ENCODE assay signal across 8 mouse cellular contexts in genomic region chrX:36598861-36599344, GRCm38 (mm10). TPM values are rescaled to one million over a fixed set of nuclear protein-coding genes. Genes with fewer than 3 reads are reported as not detected.
DNase-seq lines count a peak whose midpoint lies in the region; TF ChIP-seq lines count a peak whose summit lies in the region.

No protein-coding gene starts in this region.

- peak overlapping the region; percentile 93 for H3K27ac ChIP-seq in midbrain, embryonic 10.5 days (replicated peaks)
- peak overlapping the region; percentile 63 for H3K27ac ChIP-seq in testis, adult 2 months (ENCODE audit: control insufficient read depth, insufficient read depth, low read depth, low read length)

- H3K4me1 ChIP-seq in midbrain, embryonic 10.5 days, result peaks cover 10% of the 10 kb centered on the region
- H3K4me1 ChIP-seq in testis, adult 2 months (ENCODE audit: control insufficient read depth, insufficient read depth, low read length), result no peaks in the 10 kb centered on the region

- no peak for TF ChIP-seq CTCF in testis, adult 2 months (IDR thresholded peaks at IDR 0.05; ENCODE audit: control insufficient read depth, insufficient read depth, insufficient replicate concordance, low read depth, low read length)

- peaks cover 29% of the 10 kb centered on the region for H3K36me3 ChIP-seq in midbrain, embryonic 10.5 days
- H3K36me3 ChIP-seq in testis, adult 2 months (ENCODE audit: control insufficient read depth, insufficient read depth, low read length), result no peaks in the 10 kb centered on the region

- no peaks in the 10 kb centered on the region for H3K27me3 ChIP-seq in midbrain, embryonic 10.5 days (ENCODE audit: low read depth, poor library complexity, severe bottlenecking)
- no peaks in the 10 kb centered on the region for H3K27me3 ChIP-seq in testis, adult 2 months (ENCODE audit: control insufficient read depth, insufficient read depth, low read length)

- peak overlapping the region; percentile 72 for H3K4me3 ChIP-seq in midbrain, embryonic 10.5 days
- peak overlapping the region; percentile 88 for H3K4me3 ChIP-seq in testis, adult 2 months (ENCODE audit: control insufficient read depth, low read depth, low read length)

- peak; percentile 88 for DNase-seq in heart, adult 11 months
- DNase-seq in heart, postnatal 25 days (ENCODE audit: low spot score), result no peak
- peak; percentile 65 for DNase-seq in NIH3T3 (ENCODE audit: low read depth)
- DNase-seq in embryo, embryonic 11 days, result peak; percentile 25
- DNase-seq in heart, postnatal 10 days, result peak; percentile 12 to 15
- peak; percentile 17 for DNase-seq in left cerebral cortex, postnatal 4 days
- DNase-seq in midbrain, embryonic 10.5 days (ENCODE audit: low spot score), result peak; percentile 34

- H3K9me3 ChIP-seq in midbrain, embryonic 10.5 days (replicated peaks), result no peaks in the 10 kb centered on the region; the same call in 1 of the 2 replicates

- WGBS in midbrain, embryonic 10.5 days, result 27% methylated on average over 14 of the region's 14 CpGs

- intact Hi-C loops in heart, postnatal 25 days (cut with DNase I), result no loop called here
- intact Hi-C loops in heart, postnatal 10 days (cut with DNase I), result no loop called here
- intact Hi-C loops in left cerebral cortex, postnatal 4 days (cut with DNase I), result no loop called here

- TF ChIP-seq POLR2A in testis, adult 2 months (IDR thresholded peaks at IDR 0.05; ENCODE audit: control insufficient read depth, low read depth, low read length), result no peak

RNA-seq across cellular contexts. Expression of gene Pgrmc1, which starts 0.9 kb away (rescaled TPM):
- total RNA-seq in heart, postnatal 25 days (2021), result 10 to 100 TPM; 19.5 to 20.1 TPM
- 10 to 100 TPM; 39.5 TPM for total RNA-seq in heart, postnatal 10 days (2021)
- total RNA-seq in left cerebral cortex, postnatal 4 days (2021), result 100 to 1,000 TPM; 273 to 292 TPM
- 327 and 360 TPM in 2 replicates for polyA plus RNA-seq in midbrain, embryonic 10.5 days (2016; fragmentation: Nextera tagmentation; extraction: Ambion mirVana)
- 50.7 and 51.3 TPM in 2 replicates for polyA plus RNA-seq in testis, adult 2 months (2012; rRNA removed)

RNA-seq across cellular contexts. Expression of gene Akap17b, which starts 46.3 kb away (rescaled TPM):
- 1 to 10 TPM; 2.0 to 2.5 TPM for total RNA-seq in heart, postnatal 25 days (2021)
- total RNA-seq in heart, postnatal 10 days (2021), result 1 to 10 TPM; 1.8 to 2.5 TPM
- 10 to 100 TPM in 1 of 2 experiments, 1 to 10 TPM in 1; 9.8 to 10.1 TPM for total RNA-seq in left cerebral cortex, postnatal 4 days (2021)
- 3.4 and 4.1 TPM in 2 replicates for polyA plus RNA-seq in midbrain, embryonic 10.5 days (2016; fragmentation: Nextera tagmentation; extraction: Ambion mirVana)
- polyA plus RNA-seq in testis, adult 2 months (2012; rRNA removed), result 0.91 and 1.3 TPM in 2 replicates

Comparison
In these comparisons a context has a peak if more than half of its experiments do, and no peak if none do; other contexts are left out.
1. RNA of gene Pgrmc1, which starts 0.9 kb away (total RNA-seq): 273 to 292 TPM in left cerebral cortex, postnatal 4 days; 39.5 TPM in heart, postnatal 10 days and 19.5 to 20.1 TPM in heart, postnatal 25 days; every median in the first group is over 4 times any median in the second.